Mouse (Mus musculus) frontal cortex, postnatal 10 days (tissue): ENCODE data around the gene Katnbl1.
"Not testable (repeated sequence)": the region's sequence is repeated elsewhere in the genome, so short reads cannot be mapped to it uniquely, and the experiment has no call there.

Experiments used
- DNase-seq, 2 experiments: peaks; one replicate each; pipeline ENCODE4 v3.0.0; 2022; ENCODE audit warnings: low spot score in 2 of 2, mixed read lengths in 1 of 2

The Katnbl1 gene

GRCm38 (mm10) chr2:112393958-112394357, 14.9 kb downstream of the Katnbl1 start:
- no peak for DNase-seq

- no peak for DNase-seq
These were observed 17.6 kb downstream of the Katnbl1 start for GRCm38 (mm10) chr2:112396649-112397048.

GRCm38 (mm10) chr2:112407030-112407429, 28.0 kb downstream of the Katnbl1 start:
- no peak for DNase-seq

GRCm38 (mm10) chr2:112425308-112425707, 46.3 kb downstream of the Katnbl1 start:
- no peak for DNase-seq

GRCm38 (mm10) chr2:112428534-112428933, 49.5 kb downstream of the Katnbl1 start:
- DNase-seq, result not testable (repeated sequence)

- DNase-seq, result no peak
These were observed 50.7 kb downstream of the Katnbl1 start for GRCm38 (mm10) chr2:112429665-112430064.

GRCm38 (mm10) chr2:112430403-112430802, 51.4 kb downstream of the Katnbl1 start:
- DNase-seq, result no peak

GRCm38 (mm10) chr2:112432523-112432922, 53.5 kb downstream of the Katnbl1 start:
- DNase-seq, result no peak

- no peak for DNase-seq
These were observed 54.3 kb downstream of the Katnbl1 start for GRCm38 (mm10) chr2:112433359-112433758.

- no peak for DNase-seq
These were observed 57.3 kb downstream of the Katnbl1 start for GRCm38 (mm10) chr2:112436292-112436691.

- no peak for DNase-seq
These were observed 58.6 kb downstream of the Katnbl1 start for GRCm38 (mm10) chr2:112437589-112437988.

- DNase-seq, result no peak
These were observed 64.5 kb downstream of the Katnbl1 start for GRCm38 (mm10) chr2:112443491-112443890.

GRCm38 (mm10) chr2:112445511-112445910, 66.5 kb downstream of the Katnbl1 start:
- DNase-seq, result no peak

- not testable (repeated sequence) for DNase-seq
These were observed 69.0 kb downstream of the Katnbl1 start for GRCm38 (mm10) chr2:112448046-112448445.

- DNase-seq, result no peak
These were observed 69.6 kb downstream of the Katnbl1 start for GRCm38 (mm10) chr2:112448510-112449059.

GRCm38 (mm10) chr2:112449597-112450296, 70.7 kb downstream of the Katnbl1 start:
- DNase-seq, result no peak

GRCm38 (mm10) chr2:112452513-112452912, 73.5 kb downstream of the Katnbl1 start:
- not testable (repeated sequence) for DNase-seq

GRCm38 (mm10) chr2:112454125-112454861, 75.3 kb downstream of the Katnbl1 start:
- DNase-seq, result no peak

- DNase-seq, result peak; percentile 89 to 96
These were observed 76.0 kb downstream of the Katnbl1 start, which contains the start of gene Emc7 for GRCm38 (mm10) chr2:112454862-112455564. Gene Emc7 (plus strand): TSS chr2:112454997.

- DNase-seq, result no peak
These were observed 81.5 kb downstream of the Katnbl1 start for GRCm38 (mm10) chr2:112460557-112460956.
